Mouse (Mus musculus) erythroblast, embryonic 14.5 days (primary cell): ENCODE measurements around the gene Hrk. TPM values are rescaled to one million over a fixed set of nuclear protein-coding genes. Genes with fewer than 3 reads are reported as not detected.

Experiments
- H3K27me3 ChIP-seq: 2 replicates; pipeline ENCODE4 v1.6.1; 2012; ENCODE audit warnings: inconsistent platforms; ENCODE audit not compliant: control insufficient read depth
- H3K36me3 ChIP-seq: 2 replicates; pipeline ENCODE4 v1.6.1; 2012; ENCODE audit warnings: mild to moderate bottlenecking, inconsistent platforms; ENCODE audit not compliant: control insufficient read depth
- H3K4me1 ChIP-seq: 2 replicates; pipeline ENCODE4 v1.6.1; 2012; ENCODE audit warnings: inconsistent platforms; ENCODE audit not compliant: control insufficient read depth
- H3K4me3 ChIP-seq: replicated peaks from 2 replicates; pipeline ENCODE3; 2012; ENCODE audit warnings: moderate library complexity, mild to moderate bottlenecking, inconsistent platforms
- H3K9me3 ChIP-seq: 2 replicates; pipeline ENCODE4 v1.6.1; 2012; ENCODE audit warnings: low read length, inconsistent platforms, mixed read lengths; ENCODE audit not compliant: control insufficient read depth
- GATA1 ChIP-seq: IDR thresholded peaks from 2 replicates; pipeline ENCODE4 v1.6.1; 2012; ENCODE audit warnings: low read length, inconsistent platforms, mixed read lengths
- TAL1 ChIP-seq: IDR thresholded peaks from 3 replicates; pipeline ENCODE4 v1.6.1; 2012; ENCODE audit warnings: low read length, inconsistent platforms, mixed read lengths
- polyA plus RNA-seq: library from polyadenylated mRNA; stranded (reverse); fragments of >175 nt; gene quantifications from 2 replicates; pipeline ENCODE4 v1.2.3, GENCODE M21; 2012

Hrk gene
- not detected in 2 replicates for polyA plus RNA-seq

- peaks cover 77% of the 10 kb centered on the region for H3K27me3 ChIP-seq
- H3K36me3 ChIP-seq: no peaks in the 10 kb centered on the region
- no peaks in the 10 kb centered on the region for H3K4me1 ChIP-seq
- peaks cover 2% of the 10 kb centered on the region; the same call in 1 of the 2 replicates for H3K9me3 ChIP-seq
- no peak within 1 kb of the TSS for H3K4me3 ChIP-seq
- TF ChIP-seq GATA1: no peak
- no peak for TF ChIP-seq TAL1
Measured at GRCm38 (mm10) chr5:118164581-118164980, at the start of gene Hrk. Gene Hrk, plus strand, starts transcription at chr5:118164648.

- TF ChIP-seq GATA1 (no peak), TAL1 (no peak)
- H3K9me3 ChIP-seq: no peaks in the 10 kb centered on the region
- no peaks in the 10 kb centered on the region for H3K4me1 ChIP-seq
- H3K36me3 ChIP-seq: peaks cover 59% of the 10 kb centered on the region
- no peaks in the 10 kb centered on the region for H3K27me3 ChIP-seq
- no peak overlapping the region for H3K4me3 ChIP-seq
Measured at GRCm38 (mm10) chr5:118118351-118118750, 46.1 kb upstream of the Hrk start.

- Histone ChIP-seq H3K36me3 (peaks cover 59% of the 10 kb centered on the region), H3K4me1 (no peaks in the 10 kb centered on the region), H3K4me3 (no peak overlapping the region), H3K27me3 (no peaks in the 10 kb centered on the region), H3K9me3 (no peaks in the 10 kb centered on the region)
- TF ChIP-seq TAL1: no peak
- no peak for TF ChIP-seq GATA1
Measured at GRCm38 (mm10) chr5:118118922-118119321, 45.5 kb upstream of the Hrk start.

GRCm38 (mm10) chr5:118120670-118121069 lies 43.8 kb upstream of the Hrk start:
- TF ChIP-seq TAL1 (no peak), GATA1 (no peak)
- H3K27me3 ChIP-seq: no peaks in the 10 kb centered on the region
- H3K4me1 ChIP-seq: no peaks in the 10 kb centered on the region
- no peaks in the 10 kb centered on the region for H3K9me3 ChIP-seq
- H3K36me3 ChIP-seq: peaks cover 61% of the 10 kb centered on the region
- H3K4me3 ChIP-seq: no peak overlapping the region

- peaks cover 63% of the 10 kb centered on the region for H3K36me3 ChIP-seq
- TF ChIP-seq TAL1 (no peak), GATA1 (no peak)
- no peaks in the 10 kb centered on the region for H3K27me3 ChIP-seq
- no peak overlapping the region for H3K4me3 ChIP-seq
- no peaks in the 10 kb centered on the region for H3K4me1 ChIP-seq
- H3K9me3 ChIP-seq: no peaks in the 10 kb centered on the region
Measured at GRCm38 (mm10) chr5:118121928-118122327, 42.5 kb upstream of the Hrk start.

- Histone ChIP-seq H3K4me1 (no peaks in the 10 kb centered on the region), H3K36me3 (peaks cover 72% of the 10 kb centered on the region), H3K27me3 (no peaks in the 10 kb centered on the region), H3K4me3 (no peak overlapping the region), H3K9me3 (no peaks in the 10 kb centered on the region)
- TF ChIP-seq GATA1 (no peak), TAL1 (no peak)
Measured at GRCm38 (mm10) chr5:118123096-118123495, 41.4 kb upstream of the Hrk start.

- no peak overlapping the region for H3K4me3 ChIP-seq
- peaks cover 65% of the 10 kb centered on the region for H3K36me3 ChIP-seq
Measured at GRCm38 (mm10) chr5:118126671-118127070, 37.8 kb upstream of the Hrk start.

GRCm38 (mm10) chr5:118128208-118128607 lies 36.2 kb upstream of the Hrk start:
- H3K27me3 ChIP-seq: no peaks in the 10 kb centered on the region
- H3K4me3 ChIP-seq: no peak overlapping the region
- TF ChIP-seq TAL1 (no peak), GATA1 (no peak)
- H3K4me1 ChIP-seq: no peaks in the 10 kb centered on the region
- peaks cover 62% of the 10 kb centered on the region for H3K36me3 ChIP-seq
- H3K9me3 ChIP-seq: no peaks in the 10 kb centered on the region

More at GRCm38 (mm10) chr5:118126671-118127070, 37.8 kb upstream of the Hrk start:
- H3K27me3 ChIP-seq: no peaks in the 10 kb centered on the region
- no peaks in the 10 kb centered on the region for H3K4me1 ChIP-seq
- no peaks in the 10 kb centered on the region for H3K9me3 ChIP-seq
- TF ChIP-seq GATA1 (no peak), TAL1 (no peak)

GRCm38 (mm10) chr5:118128651-118129050 lies 35.8 kb upstream of the Hrk start:
- no peak for TF ChIP-seq TAL1
- TF ChIP-seq GATA1: no peak
- H3K9me3 ChIP-seq: no peaks in the 10 kb centered on the region
- H3K27me3 ChIP-seq: no peaks in the 10 kb centered on the region
- H3K4me3 ChIP-seq: no peak overlapping the region
- H3K36me3 ChIP-seq: peaks cover 60% of the 10 kb centered on the region
- no peaks in the 10 kb centered on the region for H3K4me1 ChIP-seq

- H3K27me3 ChIP-seq: no peaks in the 10 kb centered on the region
- H3K4me3 ChIP-seq: no peak overlapping the region
- no peaks in the 10 kb centered on the region for H3K9me3 ChIP-seq
- no peak for TF ChIP-seq GATA1
- TF ChIP-seq TAL1: no peak
- peaks cover 48% of the 10 kb centered on the region for H3K36me3 ChIP-seq
- H3K4me1 ChIP-seq: no peaks in the 10 kb centered on the region
Measured at GRCm38 (mm10) chr5:118136391-118136790, 28.1 kb upstream of the Hrk start.
